In genomic region chr10:120208575-120209538, GRCm38 (mm10) we compare ENCODE assay signal across 8 mouse cellular contexts. TPM values are rescaled to one million over a fixed set of nuclear protein-coding genes. Genes with fewer than 3 reads are reported as not detected.
DNase-seq lines count a peak whose midpoint lies in the region; ATAC-seq lines count a peak whose summit lies in the region.

No protein-coding gene starts in this region.

- DNase-seq in CD4-positive, CD25-positive, alpha-beta regulatory T cell, adult 2 months (ENCODE audit: low read depth, low spot score) = peak; percentile 69
- peak; percentile 91 for DNase-seq in forebrain, embryonic 10.5 days (ENCODE audit: extremely low spot score, low spot score)
- peak; percentile 93 for DNase-seq in kidney, postnatal 14 days
- DNase-seq in natural killer cell, adult 2 months (ENCODE audit: low spot score in 2 of 2) = peak; percentile 70 to 76

- ATAC-seq in heart, embryonic 15.5 days (replicated peaks; ENCODE audit: insufficient number of reproducible peaks, insufficient read depth, low FRiP score, low read depth) = peak; percentile 84
- peak; percentile 85 for ATAC-seq in liver, embryonic 12.5 days
- peak; percentile 89 for ATAC-seq in stomach, embryonic 14.5 days (ENCODE audit: insufficient number of reproducible peaks, insufficient read depth, low FRiP score, low read depth)

- H3K4me1 ChIP-seq in brown adipose tissue, adult 24 weeks (ENCODE audit: control insufficient read depth, insufficient read depth, insufficient read length, low read length) = peaks cover 2% of the 10 kb centered on the region; the same call in 1 of the 2 replicates
- H3K4me1 ChIP-seq in forebrain, embryonic 10.5 days = peaks cover 11% of the 10 kb centered on the region
- H3K4me1 ChIP-seq in heart, embryonic 15.5 days (replicated peaks) = peaks cover 6% of the 10 kb centered on the region; the same call in 1 of the 2 replicates
- peaks cover 9% of the 10 kb centered on the region for H3K4me1 ChIP-seq in liver, embryonic 12.5 days
- H3K4me1 ChIP-seq in stomach, embryonic 14.5 days (ENCODE audit: control insufficient read depth, insufficient read depth, low read length) = peaks cover 2% of the 10 kb centered on the region; the same call in 1 of the 2 replicates

- H3K9ac ChIP-seq in heart, embryonic 15.5 days = peak overlapping the region; percentile 82
- peak overlapping the region; percentile 87 for H3K9ac ChIP-seq in liver, embryonic 12.5 days
- peak overlapping the region; percentile 60 for H3K9ac ChIP-seq in stomach, embryonic 14.5 days (replicated peaks; ENCODE audit: low read depth, low read length)

- peaks cover 8% of the 10 kb centered on the region; the same call in 1 of the 2 replicates for H3K9me3 ChIP-seq in forebrain, embryonic 10.5 days
- H3K9me3 ChIP-seq in heart, embryonic 15.5 days (replicated peaks) = no peaks in the 10 kb centered on the region
- 0 out of 2 replicates have a peak, but pooled peaks cover 5% of the 10 kb centered on the region for H3K9me3 ChIP-seq in liver, embryonic 12.5 days (replicated peaks)
- H3K9me3 ChIP-seq in stomach, embryonic 14.5 days (ENCODE audit: control insufficient read depth, low read depth, low read length) = peaks cover 5% of the 10 kb centered on the region; the same call in 1 of the 2 replicates

- no peaks in the 10 kb centered on the region for H3K27me3 ChIP-seq in forebrain, embryonic 10.5 days (ENCODE audit: poor library complexity, severe bottlenecking)
- no peaks in the 10 kb centered on the region for H3K27me3 ChIP-seq in heart, embryonic 15.5 days
- H3K27me3 ChIP-seq in liver, embryonic 12.5 days (replicated peaks) = 0 out of 2 replicates have a peak, but pooled peaks cover 3% of the 10 kb centered on the region
- no peaks in the 10 kb centered on the region for H3K27me3 ChIP-seq in stomach, embryonic 14.5 days (ENCODE audit: control insufficient read depth, insufficient read depth, low read length)

- 7% methylated on average over 53 of the region's 53 CpGs for WGBS in forebrain, embryonic 10.5 days
- 3% methylated on average over 53 of the region's 53 CpGs for WGBS in heart, embryonic 15.5 days
- 2% methylated on average over 53 of the region's 53 CpGs for WGBS in liver, embryonic 12.5 days (ENCODE audit: insufficient replicate concordance)
- WGBS in stomach, embryonic 14.5 days = 3% methylated on average over 53 of the region's 53 CpGs

- peaks cover 12% of the 10 kb centered on the region for H3K36me3 ChIP-seq in forebrain, embryonic 10.5 days (replicated peaks)
- no peaks in the 10 kb centered on the region for H3K36me3 ChIP-seq in heart, embryonic 15.5 days
- peaks cover 16% of the 10 kb centered on the region for H3K36me3 ChIP-seq in liver, embryonic 12.5 days
- H3K36me3 ChIP-seq in stomach, embryonic 14.5 days (ENCODE audit: control insufficient read depth, insufficient read depth, low read length) = no peaks in the 10 kb centered on the region

- peak overlapping the region; percentile 75 for H3K4me3 ChIP-seq in brown adipose tissue, adult 24 weeks (ENCODE audit: insufficient read depth, low read depth, low read length)
- H3K4me3 ChIP-seq in forebrain, embryonic 10.5 days = peak overlapping the region; percentile 83
- H3K4me3 ChIP-seq in heart, embryonic 15.5 days = peak overlapping the region; percentile 87
- H3K4me3 ChIP-seq in liver, embryonic 12.5 days = peak overlapping the region; percentile 94
- H3K4me3 ChIP-seq in stomach, embryonic 14.5 days (ENCODE audit: low read depth, low read length) = peak overlapping the region; percentile 97

- peak overlapping the region; percentile 2; the same call in 1 of the 2 replicates for H3K27ac ChIP-seq in brown adipose tissue, adult 24 weeks (replicated peaks; ENCODE audit: low read depth, low read length)
- H3K27ac ChIP-seq in forebrain, embryonic 10.5 days = peak overlapping the region; percentile 88
- no peak overlapping the region for H3K27ac ChIP-seq in heart, embryonic 15.5 days
- H3K27ac ChIP-seq in liver, embryonic 12.5 days = peak overlapping the region; percentile 65
- H3K27ac ChIP-seq in stomach, embryonic 14.5 days (ENCODE audit: low read length) = no peak overlapping the region

- peak overlapping the region; percentile 68 for H3K4me2 ChIP-seq in heart, embryonic 15.5 days
- H3K4me2 ChIP-seq in liver, embryonic 12.5 days = peak overlapping the region; percentile 71
- peak overlapping the region; percentile 75 for H3K4me2 ChIP-seq in stomach, embryonic 14.5 days (replicated peaks; ENCODE audit: low read depth, low read length)

RNA-seq across cellular contexts. Expression of gene Irak3, which starts 6.9 kb away (rescaled TPM):
- polyA plus RNA-seq in brown adipose tissue, adult 24 weeks (2012; ENCODE audit: insufficient read depth, insufficient read length, missing spikeins) = 4.6 and 6.0 TPM in 2 replicates
- 0.17 and 0.50 TPM in 2 replicates for polyA plus RNA-seq in forebrain, embryonic 10.5 days (2016; fragmentation: Nextera tagmentation; extraction: Ambion mirVana)
- polyA plus RNA-seq in heart, embryonic 15.5 days (2015; fragmentation: Nextera tagmentation; extraction: Ambion mirVana) = 0.59 and 0.94 TPM in 2 replicates
- 0.63 and 0.82 TPM in 2 replicates for polyA plus RNA-seq in liver, embryonic 12.5 days (2016; fragmentation: Nextera tagmentation; extraction: Ambion mirVana)
- polyA plus RNA-seq in stomach, embryonic 14.5 days (2014; fragmentation: Nextera tagmentation; extraction: Ambion mirVana) = 0.75 and 1.3 TPM in 2 replicates

RNA-seq across cellular contexts. Expression of gene Tmbim4, which starts 7.5 kb away (rescaled TPM):
- polyA plus RNA-seq in brown adipose tissue, adult 24 weeks (2012; ENCODE audit: insufficient read depth, insufficient read length, missing spikeins) = 117 and 146 TPM in 2 replicates
- polyA plus RNA-seq in forebrain, embryonic 10.5 days (2016; fragmentation: Nextera tagmentation; extraction: Ambion mirVana) = 83.4 and 83.9 TPM in 2 replicates
- 103 and 110 TPM in 2 replicates for polyA plus RNA-seq in heart, embryonic 15.5 days (2015; fragmentation: Nextera tagmentation; extraction: Ambion mirVana)
- polyA plus RNA-seq in liver, embryonic 12.5 days (2016; fragmentation: Nextera tagmentation; extraction: Ambion mirVana) = 76.1 and 86.1 TPM in 2 replicates
- polyA plus RNA-seq in stomach, embryonic 14.5 days (2014; fragmentation: Nextera tagmentation; extraction: Ambion mirVana) = 104 and 110 TPM in 2 replicates

RNA-seq across cellular contexts. Expression of gene Llph, which starts 18.0 kb away (rescaled TPM):
- 39.9 and 44.4 TPM in 2 replicates for polyA plus RNA-seq in brown adipose tissue, adult 24 weeks (2012; ENCODE audit: insufficient read depth, insufficient read length, missing spikeins)
- 67.2 and 68.3 TPM in 2 replicates for polyA plus RNA-seq in forebrain, embryonic 10.5 days (2016; fragmentation: Nextera tagmentation; extraction: Ambion mirVana)
- 26.0 and 29.4 TPM in 2 replicates for polyA plus RNA-seq in heart, embryonic 15.5 days (2015; fragmentation: Nextera tagmentation; extraction: Ambion mirVana)
- 55.2 and 55.5 TPM in 2 replicates for polyA plus RNA-seq in liver, embryonic 12.5 days (2016; fragmentation: Nextera tagmentation; extraction: Ambion mirVana)
- polyA plus RNA-seq in stomach, embryonic 14.5 days (2014; fragmentation: Nextera tagmentation; extraction: Ambion mirVana) = 59.2 and 66.1 TPM in 2 replicates

Comparison
In these comparisons a context has a peak if more than half of its experiments do, and no peak if none do; other contexts are left out.
1. H3K27ac ChIP-seq: peak in brown adipose tissue, adult 24 weeks (single experiment), forebrain, embryonic 10.5 days (single experiment) and liver, embryonic 12.5 days (single experiment); none in heart, embryonic 15.5 days (single experiment) and stomach, embryonic 14.5 days (single experiment).
2. Peak in every context shown above with its lines, with median percentiles within 50 percentile points of each other: DNase-seq, H3K4me3 ChIP-seq, ATAC-seq, H3K4me2 ChIP-seq and H3K9ac ChIP-seq.